Mouse (Mus musculus): ENCODE measurements around the gene Dact2.

Dact2 gene

GRCm38 (mm10) chr17:14213976-14214529 lies 9.9 kb upstream of the Dact2 start:
- in situ Hi-C loops (cut with MseI, MboI), result no loop called here

DNA sequence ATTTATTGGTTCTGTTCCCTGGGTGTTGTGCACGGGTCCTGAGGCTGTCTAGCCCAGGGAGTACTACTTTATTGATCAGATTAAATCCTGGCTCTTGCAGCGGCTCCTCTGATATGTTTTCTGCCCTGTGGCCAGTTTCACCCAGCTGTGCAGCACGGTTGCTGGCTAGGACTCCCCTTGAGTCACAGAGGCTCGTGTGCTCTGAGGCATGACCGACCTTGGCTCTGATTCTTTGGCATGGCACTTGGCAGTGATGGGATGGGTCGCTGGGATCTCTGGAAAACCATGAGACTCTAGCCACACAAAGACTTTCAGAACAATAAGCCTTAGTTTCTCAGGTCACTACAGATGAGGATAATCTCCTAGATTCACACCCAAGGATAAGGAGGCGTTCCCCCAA lies 8.7 kb upstream of the Dact2 start:
- in situ Hi-C loops (cut with MseI, MboI), result no loop called here

DNA sequence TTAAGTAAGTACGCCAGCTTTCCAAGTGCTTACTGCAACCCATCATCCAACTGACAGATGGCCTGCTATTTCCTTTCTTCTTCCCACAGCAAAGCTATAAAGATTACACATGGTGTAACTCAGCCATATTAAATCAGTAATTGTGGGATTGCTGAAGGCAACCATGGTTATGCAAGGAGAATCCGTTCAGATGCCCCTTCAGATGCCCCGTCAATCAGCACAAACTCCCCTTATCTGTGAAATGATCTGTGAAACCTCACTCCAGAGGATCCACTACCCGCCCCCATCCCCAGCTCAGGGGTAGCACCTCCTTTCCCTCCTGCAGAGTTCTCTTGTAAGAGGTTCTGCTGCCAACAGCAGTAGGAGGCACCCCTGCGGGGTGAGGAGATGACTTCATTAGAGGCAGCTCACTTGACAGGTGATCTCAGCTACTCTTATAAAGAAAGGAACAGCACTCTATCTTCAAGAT lies 3.0 kb upstream of the Dact2 start:
- in situ Hi-C loops (cut with MseI, MboI), result loop anchor here (5.0 kb wide), 1 partner anchor 70 kb away; no protein-coding TSS in a partner anchor

DNA sequence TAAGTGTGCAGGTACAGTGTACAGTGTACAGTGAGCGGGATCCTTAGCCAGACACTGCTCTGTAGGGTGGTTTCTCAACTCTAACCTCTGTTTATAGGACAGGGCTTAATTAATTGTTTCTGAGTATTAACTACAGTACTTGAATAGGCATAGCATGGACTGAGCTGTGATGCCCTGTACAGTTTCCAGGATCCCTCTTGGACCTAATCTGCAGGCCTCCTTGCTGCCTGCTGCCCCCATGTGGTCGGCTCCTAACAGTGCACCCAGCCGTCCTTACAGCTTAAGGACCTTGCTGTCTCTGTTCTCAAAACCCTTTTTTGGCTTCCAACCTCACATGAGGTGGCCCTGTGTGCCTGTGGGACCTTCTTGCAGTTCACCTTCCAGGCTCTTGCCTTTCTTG lies 2.0 kb upstream of the Dact2 start:
- in situ Hi-C loops (cut with MseI, MboI), result loop anchor here (5.0 kb wide), 1 partner anchor 69 kb away; no protein-coding TSS in a partner anchor

DNA sequence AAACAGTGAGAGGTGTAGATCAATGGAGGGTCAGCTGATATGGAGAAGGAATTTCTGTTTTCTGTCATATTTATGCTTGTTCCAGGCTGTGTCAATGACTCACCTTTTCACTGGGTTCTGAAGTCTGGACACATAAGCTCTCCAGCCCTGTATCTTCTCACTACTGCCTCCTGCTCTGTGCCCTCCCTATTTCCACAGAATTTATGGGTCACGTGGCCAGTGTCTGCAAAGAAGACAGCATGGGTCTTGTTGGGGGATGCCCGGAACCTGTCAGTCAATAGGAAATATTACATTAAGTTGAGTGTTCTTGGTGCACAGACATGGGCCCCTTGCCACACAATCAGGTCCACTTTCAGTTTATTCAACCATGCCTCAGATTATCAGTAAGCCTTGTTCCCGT lies 1.1 kb upstream of the Dact2 start:
- in situ Hi-C loops (cut with MseI, MboI), result loop anchor here (5.0 kb wide), 1 partner anchor 68 kb away; no protein-coding TSS in a partner anchor

DNA sequence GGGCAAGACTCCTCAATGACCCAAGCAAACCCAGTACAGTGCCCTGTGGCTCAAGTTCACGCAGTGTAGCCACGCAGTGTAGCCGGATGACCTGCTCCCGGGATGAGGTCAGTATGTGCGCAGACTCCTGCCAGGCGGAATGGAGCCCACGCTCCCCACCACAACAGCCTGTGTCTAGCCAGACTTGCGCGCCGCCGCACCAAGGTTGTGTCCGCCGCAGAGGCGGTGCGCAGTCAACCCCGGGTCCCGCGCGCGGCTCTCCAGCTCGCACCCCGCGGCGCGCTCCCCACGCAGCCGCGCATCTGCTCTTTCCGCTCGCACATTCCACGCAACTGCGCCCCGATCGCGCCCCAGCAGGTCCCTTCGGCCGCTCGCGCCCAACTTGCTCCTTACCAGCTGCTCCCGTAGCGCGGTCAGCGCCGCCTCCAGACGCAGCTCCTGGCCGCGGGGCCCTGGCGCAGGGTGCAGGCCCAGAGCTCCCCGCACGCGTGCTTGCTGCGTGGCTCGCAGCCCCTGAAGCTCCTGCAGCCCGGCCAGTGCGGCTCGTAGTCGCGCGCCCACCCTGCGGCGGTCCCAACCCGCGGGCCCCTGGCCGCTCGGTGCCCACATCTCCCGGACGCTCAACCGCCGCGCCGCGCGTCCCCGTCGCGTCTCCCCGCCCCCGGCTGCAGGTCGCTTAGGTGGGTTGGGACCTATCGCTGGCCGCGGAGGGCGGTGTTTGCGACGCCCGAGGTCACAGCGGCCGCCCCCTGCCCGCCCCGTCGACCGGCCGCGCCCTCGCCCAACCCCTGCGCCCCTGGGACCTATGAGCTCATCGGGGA lies 773 bp downstream of the Dact2 start:
- in situ Hi-C loops (cut with MseI, MboI), result no loop called here

DNA sequence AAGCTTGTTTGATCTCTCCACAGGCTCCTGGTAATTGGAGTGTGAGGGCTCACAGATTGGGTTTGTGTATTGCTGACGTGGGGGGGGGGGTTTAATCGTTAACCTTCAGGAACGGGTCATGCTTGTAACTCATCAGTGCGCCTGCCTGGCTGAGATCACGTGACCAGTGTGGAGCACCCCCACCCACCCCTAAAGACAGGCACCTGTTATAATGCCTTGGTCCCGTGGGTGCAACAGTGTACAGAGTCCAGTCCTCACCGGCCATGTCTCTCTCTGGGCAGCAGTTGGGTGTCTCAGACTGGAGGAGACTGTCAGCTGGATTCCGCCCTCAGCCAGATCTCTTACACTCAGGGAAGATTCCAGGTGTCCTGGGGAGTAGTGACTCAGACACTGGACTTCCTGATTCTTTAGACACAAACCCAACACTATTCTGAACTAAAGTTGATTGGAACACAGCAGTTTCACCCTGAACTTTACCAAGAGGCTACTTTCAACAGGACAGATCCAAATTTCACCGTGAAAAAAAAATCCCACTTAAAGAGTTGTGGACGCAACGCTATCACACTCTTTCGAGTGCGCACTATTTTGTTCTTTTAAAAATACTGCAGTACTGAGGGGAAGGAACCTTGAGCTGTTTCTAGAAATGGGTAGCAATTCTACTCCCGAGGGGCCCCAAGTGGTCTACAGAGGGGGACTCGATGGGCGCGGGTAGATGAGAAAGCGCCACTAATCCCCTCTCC lies 1.6 kb downstream of the Dact2 start:
- in situ Hi-C loops (cut with MseI, MboI), result no loop called here

GRCm38 (mm10) chr17:14201281-14201787 lies 2.8 kb downstream of the Dact2 start:
- in situ Hi-C loops (cut with MseI, MboI), result no loop called here

- in situ Hi-C loops (cut with MseI, MboI), result no loop called here
These were observed 3.9 kb downstream of the Dact2 start for GRCm38 (mm10) chr17:14200206-14200605.

GRCm38 (mm10) chr17:14199621-14200020 lies 4.5 kb downstream of the Dact2 start:
- in situ Hi-C loops (cut with MseI, MboI), result no loop called here

- in situ Hi-C loops (cut with MseI, MboI), result no loop called here
These were observed 11.2 kb downstream of the Dact2 start for GRCm38 (mm10) chr17:14192924-14193323.

- in situ Hi-C loops (cut with MseI, MboI), result no loop called here
These were observed 11.7 kb downstream of the Dact2 start for GRCm38 (mm10) chr17:14192432-14192831.

GRCm38 (mm10) chr17:14188455-14188854 lies 15.6 kb downstream of the Dact2 start:
- in situ Hi-C loops (cut with MseI, MboI), result no loop called here

DNA sequence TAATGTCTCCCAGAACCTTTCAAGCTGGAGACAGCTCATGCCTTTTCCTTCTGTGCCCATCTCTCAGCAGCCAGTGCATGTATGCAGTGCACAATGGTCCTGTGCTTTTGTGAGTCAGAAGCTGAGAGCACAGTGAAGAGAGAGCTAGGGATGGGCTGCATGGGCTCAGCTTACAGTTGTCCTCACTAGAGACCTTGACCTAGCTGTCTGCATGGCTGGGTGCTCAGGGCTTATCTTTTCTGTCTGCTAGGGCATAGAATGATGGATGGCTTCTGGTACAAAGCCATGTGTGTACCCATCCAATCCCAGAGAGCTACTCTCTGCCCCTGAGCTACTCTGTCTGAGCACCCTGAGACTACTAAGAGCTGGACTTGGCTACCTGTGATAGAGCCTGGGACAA lies 17.0 kb downstream of the Dact2 start:
- in situ Hi-C loops (cut with MseI, MboI), result no loop called here

DNA sequence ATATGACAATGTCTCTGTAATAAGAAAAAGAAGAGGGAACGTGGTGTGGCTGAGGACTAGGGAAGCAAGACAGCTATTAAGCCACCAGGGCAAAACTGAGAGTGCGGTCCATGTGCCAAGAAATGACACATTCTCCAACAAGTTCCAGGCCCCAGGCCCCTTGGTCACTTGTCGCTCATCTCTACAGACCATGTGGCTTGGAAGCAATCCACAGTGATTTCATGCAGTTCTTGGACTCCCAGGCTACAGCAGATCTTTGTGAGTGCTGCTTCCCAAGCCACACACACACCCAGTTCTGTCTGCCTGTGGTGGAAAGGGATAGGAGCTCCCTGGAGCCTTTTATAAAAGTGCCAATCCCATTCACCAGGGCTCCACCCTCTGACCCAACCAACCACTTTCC lies 17.9 kb downstream of the Dact2 start:
- in situ Hi-C loops (cut with MseI, MboI), result no loop called here

GRCm38 (mm10) chr17:14184192-14184814 lies 19.8 kb downstream of the Dact2 start:
- in situ Hi-C loops (cut with MseI, MboI), result no loop called here

- in situ Hi-C loops (cut with MseI, MboI), result no loop called here
These were observed 20.4 kb downstream of the Dact2 start for GRCm38 (mm10) chr17:14183717-14184116.

DNA sequence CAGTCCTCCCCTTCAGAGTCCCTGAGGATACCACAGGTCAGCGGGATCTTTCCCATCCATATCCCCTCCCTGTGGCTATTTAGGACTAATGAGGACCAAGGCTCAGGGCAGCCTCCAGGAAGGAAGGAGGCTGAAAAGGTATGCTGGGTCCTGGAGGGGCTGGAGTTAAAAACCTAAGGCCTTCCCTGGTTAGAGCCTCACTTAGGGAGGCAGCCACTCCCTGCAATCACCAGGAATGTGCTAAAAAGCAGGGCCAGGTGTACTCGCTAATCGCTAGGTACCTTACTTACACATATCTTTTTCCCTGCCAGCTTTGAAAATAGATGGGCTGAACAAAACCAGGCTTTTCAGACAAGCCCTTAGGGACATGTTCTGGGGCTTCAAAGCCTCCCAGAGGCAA lies 21.2 kb downstream of the Dact2 start:
- in situ Hi-C loops (cut with MseI, MboI), result no loop called here

DNA sequence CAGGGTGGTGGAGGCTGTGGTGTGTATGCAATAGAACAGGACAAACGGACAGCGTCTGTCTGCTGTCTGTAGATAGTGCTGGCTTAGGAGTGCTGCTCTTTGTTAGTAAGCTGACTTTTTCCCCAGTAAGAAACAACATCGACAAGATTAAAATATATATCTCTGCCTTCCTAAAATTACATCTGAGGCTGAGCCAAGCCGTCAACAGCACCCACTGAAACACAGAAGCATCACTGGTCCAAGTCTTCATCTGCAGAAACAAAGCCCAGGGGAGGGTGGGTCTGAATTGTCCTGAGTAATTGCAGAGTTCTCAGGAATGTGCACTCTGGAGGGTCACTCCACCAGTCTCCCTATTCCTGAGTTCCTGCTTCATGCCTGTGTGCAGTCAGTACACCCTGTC lies 25.2 kb downstream of the Dact2 start:
- in situ Hi-C loops (cut with MseI, MboI), result no loop called here

DNA sequence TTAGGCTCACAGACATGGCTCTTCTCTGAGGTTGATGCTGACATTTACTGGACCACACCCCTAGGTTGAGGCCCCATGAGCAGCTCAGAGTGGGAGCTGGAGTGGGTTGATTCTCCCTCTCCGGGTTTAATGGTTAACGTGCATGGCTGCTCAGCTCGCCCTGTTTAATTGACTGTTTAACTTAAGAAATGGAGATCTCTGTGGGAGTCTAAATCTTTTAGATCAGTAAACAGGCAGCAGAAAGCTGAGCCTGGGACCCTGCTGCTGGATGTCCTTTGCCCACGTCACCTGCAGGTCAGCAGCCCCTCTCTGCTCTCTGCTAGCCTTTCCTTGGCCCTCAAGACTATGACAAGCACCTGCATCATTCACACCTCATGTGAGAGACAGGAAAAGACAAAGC lies 25.6 kb downstream of the Dact2 start:
- in situ Hi-C loops (cut with MseI, MboI), result no loop called here

- in situ Hi-C loops (cut with MseI, MboI), result no loop called here
These were observed 26.1 kb downstream of the Dact2 start for GRCm38 (mm10) chr17:14178049-14178448.

- in situ Hi-C loops (cut with MseI, MboI), result no loop called here
These were observed 27.1 kb downstream of the Dact2 start for GRCm38 (mm10) chr17:14177018-14177417.
